Mouse (Mus musculus) CH12.LX (cell line): ENCODE measurements around the gene Podxl2. TPM values are rescaled to one million over a fixed set of nuclear protein-coding genes. Genes with fewer than 3 reads are reported as not detected.

Experiments used
- DNase-seq: peaks from one replicate; pipeline ENCODE4 v3.0.0-alpha.2; 2013; ENCODE audit errors: extremely low read depth
- H3K27ac ChIP-seq: 2 replicates; pipeline ENCODE4 v1.5.1; 2012; ENCODE audit warnings: low read depth, mild to moderate bottlenecking, control low read depth, moderate library complexity; ENCODE audit not compliant: insufficient read depth
- H3K27me3 ChIP-seq: replicated peaks from 2 replicates; pipeline ENCODE3; 2012; ENCODE audit warnings: inconsistent platforms
- H3K36me3 ChIP-seq, 2 experiments: replicated peaks in 1 of 2; 2 replicates each; pipeline versions ENCODE3 to v1.6.1; 2012; ENCODE audit warnings: inconsistent platforms in 1 of 2, low read length in 1 of 2, mild to moderate bottlenecking in 1 of 2, mixed read lengths in 1 of 2, moderate library complexity in 1 of 2; ENCODE audit not compliant: control insufficient read depth in 1 of 2, insufficient read depth in 1 of 2
- H3K4me1 ChIP-seq, 2 experiments: 2 replicates each; pipeline ENCODE4 v1.6.1; 2012; ENCODE audit warnings: inconsistent platforms in 1 of 2, moderate library complexity in 1 of 2; ENCODE audit not compliant: insufficient read depth in 2 of 2, control insufficient read depth in 1 of 2
- H3K4me2 ChIP-seq: 2 replicates; pipeline ENCODE4 v1.6.1; 2012; ENCODE audit warnings: low read depth, mild to moderate bottlenecking, control low read depth; ENCODE audit not compliant: poor library complexity, insufficient read depth, severe bottlenecking
- H3K4me3 ChIP-seq, 3 experiments: fragments of 150-350 bp in 1 of 3; sonication (generic) in 1 of 3; replicated peaks in 1 of 3; 2 replicates each; pipeline versions ENCODE3 to v1.5.1; 2011 to 2012; ENCODE audit warnings: low read depth in 2 of 3, low read length in 2 of 3, mild to moderate bottlenecking in 2 of 3, moderate library complexity in 2 of 3, control low read depth in 1 of 3, improper control_type of control experiment in 1 of 3, inconsistent platforms in 1 of 3, mixed read lengths in 1 of 3; ENCODE audit not compliant: poor library complexity in 1 of 3
- H3K79me2 ChIP-seq: replicated peaks from 2 replicates; pipeline ENCODE4 v1.6.1; 2012; ENCODE audit warnings: mild to moderate bottlenecking, moderate library complexity; ENCODE audit not compliant: control insufficient read depth, poor library complexity, insufficient read depth, severe bottlenecking; ENCODE audit errors: extremely low read depth
- H3K9ac ChIP-seq: 2 replicates; pipeline ENCODE4 v1.6.1; 2012; ENCODE audit warnings: low read depth, mild to moderate bottlenecking, control low read depth, moderate library complexity; ENCODE audit not compliant: insufficient read depth
- H3K9me3 ChIP-seq: replicated peaks from 2 replicates; pipeline ENCODE3; 2012; ENCODE audit warnings: low read length, inconsistent platforms, mixed read lengths
- CHD1 ChIP-seq: IDR thresholded peaks from 2 replicates; pipeline ENCODE4 v1.6.1; 2012; ENCODE audit warnings: low read depth, low read length, improper control_type of control experiment, inconsistent platforms
- CHD2 ChIP-seq: IDR thresholded peaks from 2 replicates; pipeline ENCODE4 v1.6.1; 2011; ENCODE audit warnings: low read length, improper control_type of control experiment
- CTCF ChIP-seq, 2 experiments: IDR thresholded peaks in 1 of 2; conservative IDR thresholded peaks in 1 of 2; 2 replicates each; pipeline ENCODE4 v1.5.1; 2011 to 2012; ENCODE audit warnings: low read depth in 2 of 2, low read length in 2 of 2, improper control_type of control experiment in 1 of 2, inconsistent platforms in 1 of 2, mild to moderate bottlenecking in 1 of 2, moderate library complexity in 1 of 2
- E2F4 ChIP-seq: IDR thresholded peaks from 2 replicates; pipeline ENCODE4 v1.6.1; 2011; ENCODE audit warnings: low read depth, low read length, improper control_type of control experiment; ENCODE audit not compliant: insufficient replicate concordance
- ELF1 ChIP-seq: IDR thresholded peaks from 2 replicates; pipeline ENCODE4 v1.6.1; 2014; ENCODE audit warnings: low read depth, mild to moderate bottlenecking, inconsistent platforms, low read length, improper control_type of control experiment
- EP300 ChIP-seq: IDR thresholded peaks from 2 replicates; pipeline ENCODE4 v1.6.1; 2011; ENCODE audit warnings: low read length, improper control_type of control experiment
- HCFC1 ChIP-seq: IDR thresholded peaks from 2 replicates; pipeline ENCODE4 v1.6.1; 2012; ENCODE audit warnings: low read depth, mild to moderate bottlenecking, inconsistent platforms, low read length, improper control_type of control experiment
- KAT2A ChIP-seq: IDR thresholded peaks from 2 replicates; pipeline ENCODE4 v1.6.1; 2012; ENCODE audit warnings: low read length, improper control_type of control experiment, inconsistent platforms; ENCODE audit not compliant: insufficient replicate concordance
- MAFK ChIP-seq: IDR thresholded peaks from 2 replicates; pipeline ENCODE4 v1.6.1; 2011; ENCODE audit warnings: low read length, improper control_type of control experiment; ENCODE audit not compliant: insufficient replicate concordance
- MXI1 ChIP-seq: IDR thresholded peaks from 2 replicates; pipeline ENCODE4 v1.6.1; 2011; ENCODE audit warnings: mild to moderate bottlenecking, low read depth, low read length, improper control_type of control experiment
- MYC ChIP-seq: IDR thresholded peaks from 2 replicates; pipeline ENCODE4 v1.6.1; 2011; ENCODE audit warnings: low read depth, mild to moderate bottlenecking, improper control_type of control experiment, low read length
- NELFE ChIP-seq: IDR thresholded peaks from 2 replicates; pipeline ENCODE4 v1.6.1; 2011; ENCODE audit warnings: low read depth, low read length, improper control_type of control experiment
- NRF1 ChIP-seq: IDR thresholded peaks from 2 replicates; pipeline ENCODE4 v1.6.1; 2014; ENCODE audit warnings: low read depth, mild to moderate bottlenecking, inconsistent platforms, low read length, improper control_type of control experiment, moderate library complexity
- RCOR1 ChIP-seq: conservative IDR thresholded peaks from 2 replicates; pipeline ENCODE4 v1.6.1; 2012; ENCODE audit warnings: low read depth, mild to moderate bottlenecking, inconsistent platforms, low read length, improper control_type of control experiment
- SIN3A ChIP-seq: IDR thresholded peaks from 2 replicates; pipeline ENCODE4 v1.6.1; 2012; ENCODE audit warnings: low read length, improper control_type of control experiment, inconsistent platforms
- TCF12 ChIP-seq: IDR thresholded peaks from 2 replicates; pipeline ENCODE4 v1.6.1; 2014; ENCODE audit warnings: low read depth, mild to moderate bottlenecking, inconsistent platforms, low read length, improper control_type of control experiment
- USF1 ChIP-seq: IDR thresholded peaks from 2 replicates; pipeline ENCODE4 v1.6.1; 2014; ENCODE audit warnings: low read depth, mild to moderate bottlenecking, inconsistent platforms, low read length, improper control_type of control experiment
- dilution Hi-C: fragments of 300-500 bp; cut with MboI; formaldehyde crosslinking; loops from 2 replicates; pipeline ENCODE4 v1.14.3; 2020; ENCODE audit warnings: low sequenced_read_pairs; ENCODE audit not compliant: extremely low pct_unique_long_range_greater_than_20kb, extremely low pct_ligation_motif_present
- in situ Hi-C: fragments of 300-500 bp; cut with MboI; formaldehyde crosslinking; loops from 3 replicates; pipeline ENCODE4 v1.14.3; 2019; ENCODE audit warnings: low sequenced_read_pairs, low pct_ligation_motif_present, low pct_unique_long_range_greater_than_20kb, mixed read lengths
- polyA plus RNA-seq: library from polyadenylated mRNA; unstranded; fragments of >175 nt; gene quantifications from 2 replicates; pipeline ENCODE4 v1.2.1, GENCODE M21; 2012; ENCODE audit warnings: low read depth; ENCODE audit not compliant: insufficient read length
- total RNA-seq, 2 experiments: library from RNA; depleted of rRNA; stranded (reverse); fragments of 300-350 nt in 1 of 2; fragments of >200 nt in 1 of 2; gene quantifications; 2 replicates each; pipeline ENCODE4 v1.2.3; 2012 to 2014

Gene Podxl2
- total and polyA plus RNA-seq, 3 experiments: 0.79 to 0.93 (median 0.81) TPM

- dilution Hi-C loops (no loop called here), in situ Hi-C loops (loop anchor here (25.0 kb wide), 1 partner anchor 774 kb away; no protein-coding TSS in a partner anchor)
- Histone ChIP-seq H3K4me3 (no peak overlapping the region), H3K4me2 (no peak overlapping the region), H3K9me3 (no peaks in the 10 kb centered on the region), H3K79me2 (peaks cover 1% of the 10 kb centered on the region; the same call in 1 of the 2 replicates), H3K27ac (no peak overlapping the region), H3K36me3 (peaks cover 98% of the 10 kb centered on the region in 2 experiments), H3K4me1 (peaks cover 0 to 32% of the 10 kb centered on the region in 2 experiments; a peak in 2 of 4 replicates), H3K27me3 (no peaks in the 10 kb centered on the region), H3K9ac (no peak overlapping the region)
- DNase-seq: peak; percentile 47
- no peak for TF ChIP-seq KAT2A
- no peak for TF ChIP-seq ELF1
- TF ChIP-seq MAFK: no peak
- no peak for TF ChIP-seq USF1
- no peak for TF ChIP-seq SIN3A
- no peak for TF ChIP-seq NRF1
- TF ChIP-seq CHD2: peak; percentile 49; the same call in 1 of the 2 replicates
- no peak for TF ChIP-seq E2F4
- TF ChIP-seq RCOR1: no peak
- no peak for TF ChIP-seq HCFC1
- peak; percentile 63; the same call in 1 of the 2 replicates for TF ChIP-seq TCF12
Observed at GRCm38 (mm10) chr6:88886417-88886967, 11.6 kb upstream of the Podxl2 start.

GRCm38 (mm10) chr6:88885644-88886416 lies 11.0 kb upstream of the Podxl2 start:
- H3K9me3 ChIP-seq: no peaks in the 10 kb centered on the region
- dilution Hi-C loops: no loop called here
- in situ Hi-C loops: loop anchor here (25.0 kb wide), 1 partner anchor 774 kb away; no protein-coding TSS in a partner anchor
- H3K27ac ChIP-seq: no peak overlapping the region
- H3K9ac ChIP-seq: no peak overlapping the region
- DNase-seq: no peak
- H3K4me3 ChIP-seq: no peak overlapping the region
- H3K27me3 ChIP-seq: no peaks in the 10 kb centered on the region
- TF ChIP-seq MXI1 (no peak), KAT2A (no peak), CTCF (conservative IDR thresholded peaks at IDR 0.05 in 1 of 2, IDR thresholded peaks at IDR 0.05 in 1 of 2; ENCODE audit: low read depth in 2 of 2, low read length in 2 of 2) (no peak), TCF12 (no peak), CHD1 (no peak), MYC (no peak), EP300 (no peak), NELFE (no peak), RCOR1 (no peak)
- TF ChIP-seq, all 38 proteins: peak for 0
- Histone ChIP-seq H3K79me2 (no peaks in the 10 kb centered on the region), H3K4me1 (peaks cover 0 to 26% of the 10 kb centered on the region in 2 experiments; a peak in 2 of 4 replicates), H3K36me3 (peaks cover 93 to 98% of the 10 kb centered on the region in 2 experiments), H3K4me2 (no peak overlapping the region)
